Mouse (Mus musculus): ENCODE measurements around the gene Uimc1.
A peak's percentile ranks its signal among the peaks of the same experiment; 100 is the strongest.
"Not testable (repeated sequence)": the region's sequence is repeated elsewhere in the genome, so short reads cannot be mapped to it uniquely, and the experiment has no call there.

Gene Uimc1

GRCm38 (mm10) chr13:55099726-55100478, at the start of gene Uimc1:
Uimc1 (minus strand) TSS chr13:55100300.
- peak; percentile 71 for DNase-seq (ENCODE audit: low spot score)

GRCm38 (mm10) chr13:55140271-55140670, 40.2 kb upstream of the Uimc1 start:
- DNase-seq (ENCODE audit: low spot score): no peak

GRCm38 (mm10) chr13:55135382-55135781, 35.3 kb upstream of the Uimc1 start:
- DNase-seq (ENCODE audit: low spot score): peak; percentile 22

- no peak for DNase-seq (ENCODE audit: low spot score)
Observed at GRCm38 (mm10) chr13:55133448-55133847, 33.3 kb upstream of the Uimc1 start, which contains the start of gene Gm17617. Gm17617 (minus strand) TSS chr13:55133548.

GRCm38 (mm10) chr13:55124903-55125302, 24.8 kb upstream of the Uimc1 start:
- DNase-seq (ENCODE audit: low spot score): no peak

- DNase-seq (ENCODE audit: low spot score): no peak
Observed at GRCm38 (mm10) chr13:55114375-55114774, 14.3 kb upstream of the Uimc1 start.

GRCm38 (mm10) chr13:55107694-55108093, 7.6 kb upstream of the Uimc1 start:
- DNase-seq (ENCODE audit: low spot score): no peak

- DNase-seq (ENCODE audit: low spot score): no peak
Observed at GRCm38 (mm10) chr13:55107116-55107515, 7.0 kb upstream of the Uimc1 start.

GRCm38 (mm10) chr13:55105953-55106691, 6.0 kb upstream of the Uimc1 start:
- peak; percentile 44 for DNase-seq (ENCODE audit: low spot score)

GRCm38 (mm10) chr13:55105045-55105952, 5.2 kb upstream of the Uimc1 start, which contains the start of gene Zfp346:
Zfp346 (plus strand) TSS chr13:55105311.
- peak; percentile 94 for DNase-seq (ENCODE audit: low spot score)

- DNase-seq (ENCODE audit: low spot score): no peak
Observed at GRCm38 (mm10) chr13:55103351-55103750, 3.3 kb upstream of the Uimc1 start.

GRCm38 (mm10) chr13:55102366-55102765, 2.3 kb upstream of the Uimc1 start:
- no peak for DNase-seq (ENCODE audit: low spot score)

GRCm38 (mm10) chr13:55101627-55102026, 1.5 kb upstream of the Uimc1 start:
- no peak for DNase-seq (ENCODE audit: low spot score)

GRCm38 (mm10) chr13:55099066-55099725, 904 bp downstream of the Uimc1 start:
- no peak for DNase-seq (ENCODE audit: low spot score)

- DNase-seq (ENCODE audit: low spot score): not testable (repeated sequence)
Observed at GRCm38 (mm10) chr13:55097841-55098240, 2.3 kb downstream of the Uimc1 start.

- no peak for DNase-seq (ENCODE audit: low spot score)
Observed at GRCm38 (mm10) chr13:55092588-55092987, 7.5 kb downstream of the Uimc1 start.

- DNase-seq (ENCODE audit: low spot score): no peak
Observed at GRCm38 (mm10) chr13:55075597-55075996, 24.5 kb downstream of the Uimc1 start.

GRCm38 (mm10) chr13:55071322-55071721, 28.8 kb downstream of the Uimc1 start:
- peak; percentile 19 for DNase-seq (ENCODE audit: low spot score)

GRCm38 (mm10) chr13:55069719-55070118, 30.4 kb downstream of the Uimc1 start:
- no peak for DNase-seq (ENCODE audit: low spot score)

GRCm38 (mm10) chr13:55063276-55063675, 36.8 kb downstream of the Uimc1 start:
- DNase-seq (ENCODE audit: low spot score): no peak

GRCm38 (mm10) chr13:55058042-55058441, 42.1 kb downstream of the Uimc1 start:
- peak; percentile 12 for DNase-seq (ENCODE audit: low spot score)

- no peak for DNase-seq (ENCODE audit: low spot score)
Observed at GRCm38 (mm10) chr13:55047706-55048105, 52.4 kb downstream of the Uimc1 start.

All from c-Kit-positive CD71-positive TER-119-positive erythroid progenitor cells, embryonic 14.5 days (primary cell).